Mouse (Mus musculus): Measurements from ENCODE around the gene Klhl11. TPM values are rescaled to one million over a fixed set of nuclear protein-coding genes. Genes with fewer than 3 reads are reported as not detected.

The Klhl11 gene
- total and polyA plus RNA-seq, 3 experiments: 3.4 to 28.3 (median 27.5) TPM

DNA sequence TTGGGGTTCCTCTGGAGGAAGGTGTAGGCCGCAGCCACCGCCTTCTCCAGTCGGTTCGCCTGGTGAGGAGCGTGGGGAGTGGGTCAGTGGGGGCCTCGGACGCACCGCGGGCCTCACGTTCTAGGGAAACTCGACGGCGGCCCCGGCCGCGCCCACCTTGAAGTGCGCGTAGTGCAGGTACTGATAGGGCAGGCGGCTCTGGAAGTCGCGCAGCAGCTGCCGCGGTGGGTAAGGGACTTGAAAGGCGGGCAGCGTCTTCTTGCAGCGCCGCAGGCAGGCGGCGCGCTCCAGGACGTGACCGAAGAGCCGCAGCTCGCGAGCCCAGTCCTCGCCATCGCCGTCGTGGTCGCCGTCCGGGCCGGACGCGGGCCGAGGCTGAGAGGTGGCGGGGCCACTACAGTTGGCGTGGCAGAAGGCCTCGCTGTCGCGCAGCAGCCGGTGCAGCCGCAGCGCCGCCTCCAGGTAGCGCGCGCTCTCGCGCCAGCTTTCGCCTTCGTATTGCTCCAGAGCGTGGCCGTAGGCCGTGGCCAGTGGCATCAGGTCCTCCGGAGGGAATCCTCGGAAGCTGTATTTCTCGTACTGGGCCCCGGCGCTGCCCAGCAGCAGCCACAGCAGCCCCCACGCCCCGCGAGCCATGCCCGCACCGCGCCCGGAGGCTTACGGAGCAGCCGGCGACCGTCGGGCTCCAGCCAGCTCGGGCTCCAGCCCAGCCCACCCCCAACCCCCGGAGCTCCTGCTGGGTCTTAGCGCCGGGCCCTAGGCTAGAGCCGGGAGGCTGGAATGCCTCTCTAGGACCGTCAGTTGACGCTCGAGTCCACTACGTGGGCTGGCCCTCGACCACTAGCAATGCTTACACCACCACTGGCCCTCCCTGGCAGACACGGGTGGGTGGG, 58.3 kb downstream of the Klhl11 start, which contains the start of gene P3h4:
TSS of gene P3h4 (minus strand) at position 816 of the 893 bp plus-strand sequence.
- H3K36me3 ChIP-seq (replicated peaks): no peaks in the 10 kb centered on the region
- H3K9me3 ChIP-seq (replicated peaks): 0 out of 2 replicates have a peak, but pooled peaks cover 3% of the 10 kb centered on the region
- DNase-seq (ENCODE audit: low spot score) (no peak), ATAC-seq (ENCODE audit: extremely low read depth, insufficient number of reproducible peaks, low FRiP score, poor library complexity, severe bottlenecking) (no peak)
- TF ChIP-seq TAL1 (conservative IDR thresholded peaks at IDR 0.05; ENCODE audit: low read depth, low read length) (no peak), GATA2 (IDR thresholded peaks at IDR 0.05; ENCODE audit: borderline replicate concordance, low read depth, low read length) (no peak), CTCF (IDR thresholded peaks at IDR 0.05; ENCODE audit: low read depth, low read length) (no peak), POLR2AphosphoS5 (IDR thresholded peaks at IDR 0.05; ENCODE audit: insufficient replicate concordance, low read depth, low read length) (no peak)
- no peaks in the 10 kb centered on the region; the same call in 1 of the 2 replicates for H3K4me1 ChIP-seq (ENCODE audit: insufficient read depth, low read depth, low read length)
- H3K4me3 ChIP-seq (ENCODE audit: low read depth, low read length): no peak within 1 kb of the TSS
- peaks cover 41% of the 10 kb centered on the region; the same call in 1 of the 2 replicates for H3K27me3 ChIP-seq (ENCODE audit: insufficient read depth, low read length)

GRCm38 (mm10) chr11:100413541-100413940, 59.0 kb downstream of the Klhl11 start:
- no peak overlapping the region for H3K4me3 ChIP-seq (ENCODE audit: low read depth, low read length)
- H3K36me3 ChIP-seq (replicated peaks): no peaks in the 10 kb centered on the region
- ATAC-seq (ENCODE audit: extremely low read depth, insufficient number of reproducible peaks, low FRiP score, poor library complexity, severe bottlenecking) (no peak), DNase-seq (ENCODE audit: low spot score) (no peak)
- peaks cover 46% of the 10 kb centered on the region; the same call in 1 of the 2 replicates for H3K27me3 ChIP-seq (ENCODE audit: insufficient read depth, low read length)
- 0 out of 2 replicates have a peak, but pooled peaks cover 3% of the 10 kb centered on the region for H3K9me3 ChIP-seq (replicated peaks)
- no peak for TF ChIP-seq GATA1 (IDR thresholded peaks at IDR 0.05; ENCODE audit: borderline replicate concordance, low read length)
- TF ChIP-seq CTCF (IDR thresholded peaks at IDR 0.05; ENCODE audit: low read depth, low read length): no peak
- TF ChIP-seq TAL1 (conservative IDR thresholded peaks at IDR 0.05; ENCODE audit: low read depth, low read length): no peak
- TF ChIP-seq POLR2AphosphoS5 (IDR thresholded peaks at IDR 0.05; ENCODE audit: insufficient replicate concordance, low read depth, low read length): no peak
- H3K4me1 ChIP-seq (ENCODE audit: insufficient read depth, low read depth, low read length): no peaks in the 10 kb centered on the region; the same call in 1 of the 2 replicates

Other genes with a start within 250 kb of the Klhl11 start
- gene Krt16, start 223.8 kb downstream of the Klhl11 start, total RNA-seq (2014; fragmentation: Nextera tagmentation): not detected in 2 replicates
- 0.05 TPM in 1 of 2 replicates, not detected in the other for gene Krt16, start 223.8 kb downstream of the Klhl11 start, total RNA-seq (2017)
- gene Krt16, start 223.8 kb downstream of the Klhl11 start, polyA plus RNA-seq (2012): not detected in 2 replicates
- not detected in 2 replicates for gene Krt17, start 211.7 kb downstream of the Klhl11 start, total RNA-seq (2014; fragmentation: Nextera tagmentation)
- gene Krt17, start 211.7 kb downstream of the Klhl11 start, total RNA-seq (2017): not detected in 2 replicates
- gene Krt17, start 211.7 kb downstream of the Klhl11 start, polyA plus RNA-seq (2012): 0.07 TPM in 2 replicates
- not detected in 2 replicates for gene Krt42, start 202.9 kb downstream of the Klhl11 start, total RNA-seq (2014; fragmentation: Nextera tagmentation)
- gene Krt42, start 202.9 kb downstream of the Klhl11 start, total RNA-seq (2017): 0.11 TPM in 1 of 2 replicates, not detected in the other
- gene Krt42, start 202.9 kb downstream of the Klhl11 start, polyA plus RNA-seq (2012): not detected in 2 replicates
- gene Eif1, start 152.9 kb downstream of the Klhl11 start, total RNA-seq (2014; fragmentation: Nextera tagmentation): 916 and 1,324 TPM in 2 replicates
- 235 and 344 TPM in 2 replicates for gene Eif1, start 152.9 kb downstream of the Klhl11 start, total RNA-seq (2017)
- gene Eif1, start 152.9 kb downstream of the Klhl11 start, polyA plus RNA-seq (2012): 514 and 548 TPM in 2 replicates
- not detected in 2 replicates for gene Gast, start 138.3 kb downstream of the Klhl11 start, total RNA-seq (2014; fragmentation: Nextera tagmentation)
- not detected in 2 replicates for gene Gast, start 138.3 kb downstream of the Klhl11 start, total RNA-seq (2017)
- not detected in 2 replicates for gene Gast, start 138.3 kb downstream of the Klhl11 start, polyA plus RNA-seq (2012)
- not detected in 2 replicates for gene Hap1, start 116.6 kb downstream of the Klhl11 start, total RNA-seq (2014; fragmentation: Nextera tagmentation)
- gene Hap1, start 116.6 kb downstream of the Klhl11 start, total RNA-seq (2017): 0.05 TPM in 1 of 2 replicates, not detected in the other
- not detected in 2 replicates for gene Hap1, start 116.6 kb downstream of the Klhl11 start, polyA plus RNA-seq (2012)
- gene Jup, start 75.0 kb downstream of the Klhl11 start, total RNA-seq (2014; fragmentation: Nextera tagmentation): not detected in 2 replicates
- gene Jup, start 75.0 kb downstream of the Klhl11 start, total RNA-seq (2017): 0.33 and 0.58 TPM in 2 replicates
- not detected in 2 replicates for gene Jup, start 75.0 kb downstream of the Klhl11 start, polyA plus RNA-seq (2012)
- not detected in 2 replicates for gene P3h4, start 57.9 kb downstream of the Klhl11 start, total RNA-seq (2014; fragmentation: Nextera tagmentation)
- 0.06 TPM in 1 of 2 replicates, not detected in the other for gene P3h4, start 57.9 kb downstream of the Klhl11 start, total RNA-seq (2017)
- not detected in 2 replicates for gene P3h4, start 57.9 kb downstream of the Klhl11 start, polyA plus RNA-seq (2012)
- not detected in 2 replicates for gene Fkbp10, start 57.0 kb downstream of the Klhl11 start, total RNA-seq (2014; fragmentation: Nextera tagmentation)
- 0.55 TPM in 1 of 2 replicates, not detected in the other for gene Fkbp10, start 57.0 kb downstream of the Klhl11 start, total RNA-seq (2017)
- not detected in 2 replicates for gene Fkbp10, start 57.0 kb downstream of the Klhl11 start, polyA plus RNA-seq (2012)
- gene Nt5c3b, start 30.9 kb downstream of the Klhl11 start, total RNA-seq (2014; fragmentation: Nextera tagmentation): 13.3 and 18.9 TPM in 2 replicates
- gene Nt5c3b, start 30.9 kb downstream of the Klhl11 start, total RNA-seq (2017): 19.1 and 19.6 TPM in 2 replicates
- 41.2 and 49.0 TPM in 2 replicates for gene Nt5c3b, start 30.9 kb downstream of the Klhl11 start, polyA plus RNA-seq (2012)
- gene Klhl10, start 30.8 kb downstream of the Klhl11 start, total RNA-seq (2014; fragmentation: Nextera tagmentation): 0.83 and 2.2 TPM in 2 replicates
- gene Klhl10, start 30.8 kb downstream of the Klhl11 start, total RNA-seq (2017): 0.23 and 0.98 TPM in 2 replicates
- gene Klhl10, start 30.8 kb downstream of the Klhl11 start, polyA plus RNA-seq (2012): not detected in 2 replicates
- 134 and 139 TPM in 2 replicates for gene Acly, start 55.3 kb upstream of the Klhl11 start, total RNA-seq (2014; fragmentation: Nextera tagmentation)
- gene Acly, start 55.3 kb upstream of the Klhl11 start, total RNA-seq (2017): 205 and 206 TPM in 2 replicates
- 36.3 and 86.9 TPM in 2 replicates for gene Acly, start 55.3 kb upstream of the Klhl11 start, polyA plus RNA-seq (2012)
- 0.49 TPM in 1 of 2 replicates, not detected in the other for gene Ttc25, start 72.9 kb upstream of the Klhl11 start, total RNA-seq (2014; fragmentation: Nextera tagmentation)
- 0.17 and 0.60 TPM in 2 replicates for gene Ttc25, start 72.9 kb upstream of the Klhl11 start, total RNA-seq (2017)
- gene Ttc25, start 72.9 kb upstream of the Klhl11 start, polyA plus RNA-seq (2012): 0.09 and 0.21 TPM in 2 replicates
- 1.1 and 2.7 TPM in 2 replicates for gene Cnp, start 102.2 kb upstream of the Klhl11 start, total RNA-seq (2014; fragmentation: Nextera tagmentation)
- gene Cnp, start 102.2 kb upstream of the Klhl11 start, total RNA-seq (2017): 4.8 and 5.9 TPM in 2 replicates
- 5.1 and 5.9 TPM in 2 replicates for gene Cnp, start 102.2 kb upstream of the Klhl11 start, polyA plus RNA-seq (2012)
- gene Nkiras2, start 146.5 kb upstream of the Klhl11 start, total RNA-seq (2014; fragmentation: Nextera tagmentation): 47.6 and 54.9 TPM in 2 replicates
- 18.4 and 22.7 TPM in 2 replicates for gene Nkiras2, start 146.5 kb upstream of the Klhl11 start, total RNA-seq (2017)
- gene Nkiras2, start 146.5 kb upstream of the Klhl11 start, polyA plus RNA-seq (2012): 36.1 and 40.4 TPM in 2 replicates
- 234 and 254 TPM in 2 replicates for gene Dnajc7, start 147.4 kb upstream of the Klhl11 start, total RNA-seq (2014; fragmentation: Nextera tagmentation)
- 142 and 151 TPM in 2 replicates for gene Dnajc7, start 147.4 kb upstream of the Klhl11 start, total RNA-seq (2017)
- 98.8 and 140 TPM in 2 replicates for gene Dnajc7, start 147.4 kb upstream of the Klhl11 start, polyA plus RNA-seq (2012)
- gene Zfp385c, start 219.7 kb upstream of the Klhl11 start, total RNA-seq (2014; fragmentation: Nextera tagmentation): not detected in 2 replicates
- gene Zfp385c, start 219.7 kb upstream of the Klhl11 start, total RNA-seq (2017): 0.11 and 0.23 TPM in 2 replicates
- not detected in 2 replicates for gene Zfp385c, start 219.7 kb upstream of the Klhl11 start, polyA plus RNA-seq (2012)
- gene Dhx58, start 231.5 kb upstream of the Klhl11 start, total RNA-seq (2014; fragmentation: Nextera tagmentation): 1.4 and 2.0 TPM in 2 replicates
- 4.2 and 4.7 TPM in 2 replicates for gene Dhx58, start 231.5 kb upstream of the Klhl11 start, total RNA-seq (2017)
- gene Dhx58, start 231.5 kb upstream of the Klhl11 start, polyA plus RNA-seq (2012): 2.6 TPM in 2 replicates
- 46.8 and 47.0 TPM in 2 replicates for gene Kat2a, start 239.7 kb upstream of the Klhl11 start, total RNA-seq (2014; fragmentation: Nextera tagmentation)
- gene Kat2a, start 239.7 kb upstream of the Klhl11 start, total RNA-seq (2017): 17.9 and 18.8 TPM in 2 replicates
- 93.4 and 94.2 TPM in 2 replicates for gene Kat2a, start 239.7 kb upstream of the Klhl11 start, polyA plus RNA-seq (2012)
- gene Hspb9, start 241.1 kb upstream of the Klhl11 start, total RNA-seq (2014; fragmentation: Nextera tagmentation): 2.4 TPM in 1 of 2 replicates, not detected in the other
- gene Hspb9, start 241.1 kb upstream of the Klhl11 start, total RNA-seq (2017): 0.22 and 0.35 TPM in 2 replicates
- 0.55 and 0.61 TPM in 2 replicates for gene Hspb9, start 241.1 kb upstream of the Klhl11 start, polyA plus RNA-seq (2012)